Mouse (Mus musculus): ENCODE results near the gene Enpep.

GRCm38 (mm10) chr3:129379109-129379508 lies 46.6 kb upstream of the Enpep start:
- TF ChIP-seq CTCF (IDR thresholded peaks at IDR 0.05; ENCODE audit: low read depth, low read length) (no peak), EP300 (IDR thresholded peaks at IDR 0.05; ENCODE audit: insufficient read depth, low read depth, low read length) (no peak)
